Mouse (Mus musculus): ENCODE data around the gene S1pr2. TPM values are rescaled to one million over a fixed set of nuclear protein-coding genes. Genes with fewer than 3 reads are reported as not detected.

Gene S1pr2
- polyA plus RNA-seq, 1 experiment from 2014 or later: 16.9 TPM

DNA sequence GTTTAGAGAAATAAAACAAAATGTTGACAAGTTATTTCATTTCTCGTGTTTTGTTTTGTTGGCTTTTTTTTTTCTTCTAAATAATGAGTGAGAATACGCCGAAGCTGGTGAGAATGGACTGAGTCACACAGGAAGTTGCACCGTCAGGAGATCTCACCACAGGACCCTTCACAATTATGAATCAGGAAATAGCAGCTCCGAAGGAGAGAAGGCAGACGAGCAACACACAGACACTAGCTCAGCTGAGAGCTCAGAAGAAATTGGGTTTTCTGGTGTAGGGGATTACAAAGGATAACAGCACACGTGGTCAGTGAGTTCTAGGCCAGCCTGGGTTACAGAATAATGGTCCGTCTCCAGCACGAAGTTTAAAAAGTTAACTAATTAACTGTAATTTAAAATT is 15.0 kb downstream of the S1pr2 start:
- Histone ChIP-seq H3K9ac (no peak overlapping the region), H3K9me3 (replicated peaks) (no peaks in the 10 kb centered on the region), H3K27me3 (no peaks in the 10 kb centered on the region), H3K36me3 (peaks cover 11% of the 10 kb centered on the region), H3K4me2 (no peak overlapping the region), H3K27ac (no peak overlapping the region), H3K4me1 (replicated peaks) (no peaks in the 10 kb centered on the region), H3K4me3 (no peak overlapping the region)
- ATAC-seq (replicated peaks; ENCODE audit: insufficient number of reproducible peaks, insufficient read depth, low FRiP score, low read depth): no peak
- WGBS: 57% methylated on average over 9 of the region's 9 CpGs

DNA sequence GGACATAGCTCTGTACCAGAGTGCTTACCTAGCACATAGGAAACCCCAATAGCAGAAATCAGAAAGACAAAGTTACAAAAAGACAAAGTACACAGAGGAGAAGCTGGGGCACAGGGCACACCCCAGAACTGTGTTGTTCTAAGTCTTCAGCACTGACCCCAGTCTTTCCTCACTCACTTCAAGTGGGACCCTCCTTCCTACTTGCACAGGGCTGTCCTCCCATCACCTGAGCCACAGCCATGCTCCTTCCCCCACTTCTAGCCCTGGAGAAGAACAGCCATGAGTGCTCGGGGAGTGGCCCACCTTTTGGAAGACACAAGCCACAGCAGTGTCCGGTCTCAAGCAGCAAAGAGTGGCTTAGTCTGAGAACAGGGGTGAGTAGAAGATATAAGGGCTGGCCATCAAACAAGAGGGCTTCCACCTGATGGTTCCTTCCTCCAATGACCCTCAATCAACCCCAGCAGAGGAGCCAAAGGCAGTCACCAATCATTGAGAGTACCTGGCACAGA is 17.1 kb downstream of the S1pr2 start, which contains the start of gene Dnmt1:
Dnmt1 (minus strand) TSS at position 459 of the 509 bp plus-strand sequence.
- Histone ChIP-seq H3K9me3 (replicated peaks) (no peaks in the 10 kb centered on the region), H3K9ac (no peak within 1 kb of the TSS), H3K4me2 (no peak within 1 kb of the TSS), H3K27ac (no peak within 1 kb of the TSS), H3K36me3 (no peaks in the 10 kb centered on the region), H3K27me3 (no peaks in the 10 kb centered on the region), H3K4me1 (replicated peaks) (no peaks in the 10 kb centered on the region), H3K4me3 (no peak within 1 kb of the TSS)
- WGBS: 82% methylated on average over 2 of the region's 2 CpGs
- ATAC-seq (replicated peaks; ENCODE audit: insufficient number of reproducible peaks, insufficient read depth, low FRiP score, low read depth): no peak

DNA sequence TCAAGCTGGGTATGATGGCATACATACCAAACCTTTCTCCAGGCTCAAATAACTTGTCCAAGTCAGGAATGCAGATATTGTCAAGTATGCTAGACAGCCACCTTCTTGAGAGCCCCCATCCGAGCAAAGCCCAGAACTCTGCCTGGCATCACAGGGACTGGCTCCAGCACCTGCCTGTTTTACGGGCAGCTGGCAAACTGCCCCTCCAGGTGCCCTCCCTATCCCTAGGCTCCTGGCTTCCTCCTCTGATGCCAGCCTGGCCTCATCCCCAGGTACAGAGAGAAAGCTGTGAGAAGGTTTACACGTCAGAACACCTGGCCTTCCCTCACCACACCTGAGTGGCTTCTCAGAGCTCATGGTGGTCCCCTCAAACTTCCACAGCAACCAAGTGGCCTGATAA is 19.6 kb downstream of the S1pr2 start:
- ATAC-seq (replicated peaks; ENCODE audit: insufficient number of reproducible peaks, insufficient read depth, low FRiP score, low read depth): no peak
- Histone ChIP-seq H3K36me3 (no peaks in the 10 kb centered on the region), H3K4me1 (replicated peaks) (peaks cover 6% of the 10 kb centered on the region), H3K27ac (no peak overlapping the region), H3K4me2 (no peak overlapping the region), H3K9me3 (replicated peaks) (no peaks in the 10 kb centered on the region), H3K9ac (no peak overlapping the region), H3K27me3 (no peaks in the 10 kb centered on the region), H3K4me3 (no peak overlapping the region)
- WGBS: 62% methylated on average over 3 of the region's 3 CpGs

DNA sequence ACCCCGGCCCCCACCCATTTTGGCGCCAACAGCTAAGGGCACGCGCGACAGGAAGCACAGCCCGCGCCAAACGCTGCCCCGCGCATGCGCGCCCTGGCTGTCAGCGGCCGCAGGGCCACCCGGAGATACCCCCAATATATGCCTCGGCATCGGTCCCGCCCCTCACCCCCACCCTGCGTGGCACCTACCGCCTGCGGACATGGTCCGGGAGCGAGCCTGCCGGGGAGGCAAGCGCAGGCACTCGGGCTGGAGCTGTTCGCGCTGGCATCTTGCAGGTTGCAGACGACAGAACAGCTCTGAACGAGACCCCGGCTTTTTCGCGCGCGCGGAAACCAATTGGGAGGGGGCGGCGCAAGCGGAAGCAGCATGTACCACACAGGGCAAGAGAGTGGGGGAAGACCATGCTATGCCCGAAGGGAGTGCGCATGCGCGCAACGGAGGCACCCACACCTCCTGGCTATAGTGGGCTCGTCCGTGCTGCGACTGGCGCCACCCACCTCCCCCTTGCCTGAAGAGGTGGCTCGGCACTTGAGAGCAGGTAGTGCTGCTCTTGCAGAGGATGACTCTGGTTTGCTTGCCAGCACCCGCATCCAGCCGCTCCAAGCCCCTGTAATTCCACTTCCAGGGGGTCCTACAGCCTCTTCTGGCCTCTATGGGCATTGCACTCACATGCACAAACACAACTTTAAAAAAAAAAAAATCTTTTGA is 23.9 kb downstream of the S1pr2 start:
- Histone ChIP-seq H3K9ac (peak overlapping the region; percentile 91), H3K4me3 (peak overlapping the region; percentile 95), H3K27ac (peak overlapping the region; percentile 94), H3K4me2 (peak overlapping the region; percentile 84), H3K4me1 (replicated peaks) (peaks cover 18% of the 10 kb centered on the region), H3K36me3 (no peaks in the 10 kb centered on the region), H3K27me3 (no peaks in the 10 kb centered on the region), H3K9me3 (replicated peaks) (no peaks in the 10 kb centered on the region)
- WGBS: under 1% methylated on average over 51 of the region's 51 CpGs
- ATAC-seq (replicated peaks; ENCODE audit: insufficient number of reproducible peaks, insufficient read depth, low FRiP score, low read depth): peak; percentile 93

DNA sequence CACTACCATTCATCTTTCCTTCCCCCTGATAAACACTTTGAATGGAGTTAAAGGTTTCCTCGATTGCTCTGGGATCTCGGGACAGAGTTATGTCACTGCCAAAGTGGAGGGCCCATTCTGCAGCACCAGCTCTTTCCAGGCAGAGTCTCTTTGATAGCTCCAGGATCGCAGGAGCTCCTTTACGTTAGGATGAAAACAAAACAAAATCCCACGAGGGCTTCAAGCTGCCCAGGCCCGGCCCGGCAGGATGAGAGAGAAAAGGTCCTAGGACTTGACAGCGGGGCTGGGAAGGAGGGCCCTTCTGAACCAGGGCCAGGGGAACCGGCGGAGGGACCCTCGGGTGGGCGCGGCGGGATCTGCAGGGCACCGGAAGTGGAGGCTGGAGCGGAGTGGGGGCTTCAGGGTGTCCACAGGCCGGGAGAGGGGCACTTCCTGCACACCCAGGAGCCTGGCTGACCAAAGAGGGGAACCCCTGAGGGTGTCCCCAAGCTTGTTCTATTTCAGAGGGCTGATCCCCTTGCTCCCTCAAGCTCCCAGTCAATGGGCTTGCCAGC is 24.5 kb downstream of the S1pr2 start:
- WGBS: under 1% methylated on average over 17 of the region's 17 CpGs
- peak overlapping the region; percentile 94 for H3K27ac ChIP-seq

DNA sequence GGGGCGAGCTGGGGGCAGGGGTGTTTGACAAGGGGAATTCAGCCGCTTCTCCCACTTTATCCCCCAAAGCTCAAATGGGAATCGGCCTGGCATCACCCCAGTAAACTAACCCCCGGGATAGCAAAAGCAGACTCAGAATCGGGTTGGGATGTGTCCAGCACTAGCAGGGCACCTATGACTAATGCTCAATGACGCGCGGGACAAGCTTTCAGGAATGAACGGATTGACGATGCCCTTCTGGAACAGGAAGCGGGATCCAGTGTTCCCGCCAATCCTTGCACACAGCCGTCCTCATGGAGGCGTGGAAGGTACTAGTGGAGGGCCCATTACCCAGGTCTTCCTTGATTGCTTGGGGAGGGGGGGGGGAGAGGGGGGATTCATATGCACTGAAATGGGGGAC is 25.1 kb downstream of the S1pr2 start:
- 9% methylated on average over 14 of the region's 14 CpGs for WGBS
- Histone ChIP-seq H3K27me3 (no peaks in the 10 kb centered on the region), H3K4me3 (peak overlapping the region; percentile 95), H3K27ac (peak overlapping the region; percentile 94), H3K9me3 (replicated peaks) (no peaks in the 10 kb centered on the region), H3K4me1 (replicated peaks) (peaks cover 21% of the 10 kb centered on the region), H3K9ac (peak overlapping the region; percentile 91), H3K4me2 (peak overlapping the region; percentile 84), H3K36me3 (no peaks in the 10 kb centered on the region)
- no peak for ATAC-seq (replicated peaks; ENCODE audit: insufficient number of reproducible peaks, insufficient read depth, low FRiP score, low read depth)

More for the DNA sequence above, 24.5 kb downstream of the S1pr2 start:
- H3K4me2 ChIP-seq: peak overlapping the region; percentile 84
- no peak; the same call in 1 of the 2 replicates for ATAC-seq (replicated peaks; ENCODE audit: insufficient number of reproducible peaks, insufficient read depth, low FRiP score, low read depth)
- no peaks in the 10 kb centered on the region for H3K9me3 ChIP-seq (replicated peaks)
- peak overlapping the region; percentile 91 for H3K9ac ChIP-seq
- peak overlapping the region; percentile 95 for H3K4me3 ChIP-seq
- no peaks in the 10 kb centered on the region for H3K27me3 ChIP-seq
- no peaks in the 10 kb centered on the region for H3K36me3 ChIP-seq
- H3K4me1 ChIP-seq (replicated peaks): peaks cover 18% of the 10 kb centered on the region

DNA sequence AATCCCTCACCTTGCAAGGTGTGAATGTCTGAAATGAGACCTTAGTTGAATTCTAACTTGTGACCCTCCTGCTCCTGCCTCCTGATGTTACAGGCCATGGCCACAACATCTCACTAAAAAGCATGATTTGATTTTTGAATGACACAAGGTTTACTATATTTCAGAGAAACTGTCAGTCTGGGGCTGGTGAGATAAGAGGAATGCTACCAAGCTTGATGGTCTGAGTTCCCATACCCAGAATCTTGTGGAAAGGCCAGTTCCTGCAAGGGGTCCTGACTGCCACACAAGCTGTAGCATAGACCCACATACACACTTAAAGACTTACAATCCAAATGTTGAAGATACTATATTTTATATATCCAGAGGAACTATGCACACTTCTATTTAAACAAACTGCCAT is 26.2 kb downstream of the S1pr2 start:
- H3K9me3 ChIP-seq (replicated peaks): no peaks in the 10 kb centered on the region
- no peak for ATAC-seq (replicated peaks; ENCODE audit: insufficient number of reproducible peaks, insufficient read depth, low FRiP score, low read depth)
- peaks cover 23% of the 10 kb centered on the region for H3K4me1 ChIP-seq (replicated peaks)
- no peak overlapping the region for H3K27ac ChIP-seq
- H3K4me3 ChIP-seq: peak overlapping the region; percentile 95; the same call in 1 of the 2 replicates
- H3K9ac ChIP-seq: no peak overlapping the region
- peak overlapping the region; percentile 84; the same call in 1 of the 2 replicates for H3K4me2 ChIP-seq
- no peaks in the 10 kb centered on the region for H3K27me3 ChIP-seq
- H3K36me3 ChIP-seq: no peaks in the 10 kb centered on the region

DNA sequence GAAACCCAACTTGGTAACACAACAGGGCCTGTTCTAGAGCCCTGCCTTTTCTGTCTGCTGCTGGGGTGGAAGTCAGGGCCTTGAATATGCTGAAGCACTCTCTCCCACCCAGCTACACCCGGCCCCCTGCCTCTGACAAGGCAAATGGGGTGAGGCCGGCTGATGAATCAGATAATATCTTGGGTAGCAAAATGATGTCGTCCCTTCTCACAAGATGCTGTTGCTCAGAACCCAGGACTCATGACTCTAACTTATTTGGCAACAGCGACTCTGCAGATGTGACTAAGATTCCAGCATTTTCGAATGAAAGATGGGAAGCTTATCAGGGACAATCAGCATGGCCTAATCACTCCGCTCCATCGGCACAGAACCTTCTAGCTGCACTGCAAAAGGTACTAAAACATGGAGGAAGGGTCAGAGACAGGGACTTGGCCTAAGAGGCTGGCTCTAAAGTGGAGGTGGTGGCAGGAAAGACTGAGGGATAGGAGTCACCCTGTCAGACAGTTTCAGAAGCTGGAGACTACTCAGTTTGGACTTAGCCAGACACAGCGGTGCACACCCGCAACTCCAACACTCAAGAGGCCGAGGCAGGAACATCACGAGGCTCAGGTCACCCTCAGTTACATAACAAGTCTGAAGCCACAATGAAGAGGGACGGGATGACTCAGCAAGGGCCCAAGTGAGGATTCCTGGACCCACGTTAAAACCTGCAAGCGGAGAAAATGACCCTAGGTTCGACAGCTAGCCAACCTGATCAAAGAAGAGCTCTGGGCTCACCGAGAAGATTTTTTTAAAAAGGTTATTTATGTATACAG is 30.3 kb downstream of the S1pr2 start:
- WGBS: 69% methylated on average over 16 of the region's 16 CpGs

DNA sequence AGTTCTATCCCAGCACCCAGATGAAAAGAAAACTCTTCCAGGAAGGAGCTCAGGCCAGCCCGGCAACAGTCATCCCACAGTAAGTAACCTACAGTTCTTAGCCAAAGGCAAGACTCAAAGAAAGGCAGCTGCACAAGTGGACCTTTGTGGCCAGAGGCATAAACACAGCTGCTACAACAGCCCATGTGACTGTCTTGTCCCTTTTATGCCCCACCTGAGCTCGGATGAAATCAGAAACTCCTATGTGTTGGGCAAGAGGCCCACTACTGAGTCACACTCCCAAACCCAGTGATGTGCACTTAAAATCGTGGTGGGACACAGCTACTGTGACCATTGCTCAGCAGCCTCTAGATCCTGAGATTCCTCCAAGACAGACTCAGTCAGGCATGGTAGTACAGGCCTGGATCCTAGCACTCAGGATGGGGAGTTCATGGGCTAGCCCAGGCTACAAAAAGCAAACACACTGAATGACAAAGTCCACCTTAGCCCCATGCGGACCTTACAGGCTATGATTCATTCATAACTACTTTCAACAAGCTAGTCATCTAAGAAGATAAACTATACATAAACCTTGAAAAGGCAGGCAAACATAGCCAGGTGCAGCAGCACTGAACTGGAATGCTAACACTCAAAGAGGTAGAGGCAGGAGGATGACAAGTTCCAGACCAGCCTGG is 31.7 kb downstream of the S1pr2 start:
- Histone ChIP-seq H3K9ac (no peak overlapping the region), H3K4me3 (no peak overlapping the region), H3K4me2 (no peak overlapping the region), H3K27me3 (no peaks in the 10 kb centered on the region), H3K9me3 (replicated peaks) (no peaks in the 10 kb centered on the region), H3K36me3 (peaks cover 19% of the 10 kb centered on the region), H3K4me1 (replicated peaks) (peaks cover 12% of the 10 kb centered on the region; the same call in 1 of the 2 replicates), H3K27ac (no peak overlapping the region)
- 71% methylated on average over 4 of the region's 4 CpGs for WGBS
- no peak for ATAC-seq (replicated peaks; ENCODE audit: insufficient number of reproducible peaks, insufficient read depth, low FRiP score, low read depth)

More for the DNA sequence above, 30.3 kb downstream of the S1pr2 start:
- Histone ChIP-seq H3K27me3 (no peaks in the 10 kb centered on the region), H3K4me2 (no peak overlapping the region), H3K9ac (no peak overlapping the region), H3K4me1 (replicated peaks) (peaks cover 19% of the 10 kb centered on the region), H3K36me3 (peaks cover 4% of the 10 kb centered on the region), H3K27ac (no peak overlapping the region), H3K4me3 (no peak overlapping the region), H3K9me3 (replicated peaks) (no peaks in the 10 kb centered on the region)
- ATAC-seq (replicated peaks; ENCODE audit: insufficient number of reproducible peaks, insufficient read depth, low FRiP score, low read depth): no peak

DNA sequence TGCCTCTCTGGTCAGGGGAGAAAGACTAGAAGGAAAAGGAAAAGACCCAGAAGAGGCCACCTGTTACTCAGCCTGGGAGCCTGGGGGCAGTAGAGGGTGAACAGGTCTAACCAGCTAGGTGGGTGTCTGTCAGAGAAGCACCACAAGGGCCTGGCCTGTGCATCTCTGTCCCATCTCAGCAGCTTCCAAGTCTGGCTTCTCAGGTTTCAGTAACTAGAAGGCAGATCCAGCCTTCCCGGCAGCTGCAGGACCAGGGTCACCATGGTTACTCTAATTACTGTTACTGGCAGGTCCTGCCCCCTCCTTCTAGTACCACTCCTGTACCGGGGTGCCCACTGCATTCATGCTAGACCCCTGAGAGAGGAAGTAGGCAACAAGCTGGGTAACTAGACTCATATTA is 32.7 kb downstream of the S1pr2 start:
- Histone ChIP-seq H3K9ac (no peak overlapping the region), H3K36me3 (peaks cover 28% of the 10 kb centered on the region), H3K4me2 (no peak overlapping the region), H3K27ac (no peak overlapping the region), H3K9me3 (replicated peaks) (no peaks in the 10 kb centered on the region), H3K27me3 (no peaks in the 10 kb centered on the region), H3K4me3 (no peak overlapping the region), H3K4me1 (replicated peaks) (peaks cover 12% of the 10 kb centered on the region; the same call in 1 of the 2 replicates)
- ATAC-seq (replicated peaks; ENCODE audit: insufficient number of reproducible peaks, insufficient read depth, low FRiP score, low read depth): no peak
- WGBS: 28% methylated on average over 2 of the region's 2 CpGs

DNA sequence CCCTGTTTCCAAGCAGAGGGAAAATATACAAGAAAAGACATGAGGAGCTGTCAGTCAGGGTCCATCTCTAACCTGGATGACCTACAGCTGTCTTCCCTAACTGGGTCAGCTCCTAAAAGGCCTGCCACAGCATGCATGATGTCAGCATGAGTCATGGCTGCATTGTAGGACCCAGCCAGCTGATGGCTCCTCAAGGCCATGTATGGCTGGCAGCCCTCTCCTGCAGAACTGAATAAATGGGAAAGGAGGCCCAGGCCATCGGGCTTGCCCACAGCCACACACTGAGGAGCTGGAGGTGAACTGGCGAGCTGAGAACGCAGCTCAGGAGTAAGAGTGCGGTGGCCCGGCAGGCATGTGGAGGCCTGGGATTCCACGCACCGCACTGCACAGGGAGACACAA is 33.2 kb downstream of the S1pr2 start:
- Histone ChIP-seq H3K27me3 (no peaks in the 10 kb centered on the region), H3K36me3 (peaks cover 32% of the 10 kb centered on the region), H3K4me2 (no peak overlapping the region), H3K9me3 (replicated peaks) (no peaks in the 10 kb centered on the region), H3K4me3 (no peak overlapping the region), H3K27ac (0 out of 2 replicates have a peak overlapping the region, but pooled peaks have one; percentile 3), H3K9ac (no peak overlapping the region), H3K4me1 (replicated peaks) (peaks cover 12% of the 10 kb centered on the region; the same call in 1 of the 2 replicates)
- 85% methylated on average over 7 of the region's 7 CpGs for WGBS
- no peak for ATAC-seq (replicated peaks; ENCODE audit: insufficient number of reproducible peaks, insufficient read depth, low FRiP score, low read depth)

Measured in heart, embryonic 15.5 days (tissue).